Comparison of ENCODE assay signal across 12 mouse cellular contexts in genomic region chr17:56722441-56722840, GRCm38 (mm10). TPM values are rescaled to one million over a fixed set of nuclear protein-coding genes. Genes with fewer than 3 reads are reported as not detected.
A peak's percentile ranks its signal among the peaks of the same experiment; 100 is the strongest.
DNase-seq lines count a peak whose midpoint lies in the region; ATAC-seq and TF ChIP-seq lines count a peak whose summit lies in the region.
"Had no signal": no experiment of that assay in that cellular context is flagged by ENCODE, and none has a peak within 500 bp of the region (broad histone marks: within the 10 kb centered on the region; RNA-seq: fewer than 3 reads in every experiment).

No protein-coding gene starts in this region.

- no peaks in the 10 kb centered on the region for H3K27me3 ChIP-seq in limb, embryonic 14.5 days (ENCODE audit: control insufficient read depth, insufficient read depth, low read length)

- TF ChIP-seq POLR2A in limb, embryonic 14.5 days (IDR thresholded peaks at IDR 0.05; ENCODE audit: borderline replicate concordance, extremely low read depth, insufficient read depth, insufficient read length) = no peak

- 0 out of 2 replicates have a peak overlapping the region, but pooled peaks have one; percentile 38 for H3K27ac ChIP-seq in limb, embryonic 14.5 days (replicated peaks; ENCODE audit: low read depth, low read length)

- no peaks in the 10 kb centered on the region for H3K9me3 ChIP-seq in limb, embryonic 14.5 days (ENCODE audit: control insufficient read depth, low read length)
- H3K9me3 ChIP-seq: megakaryocyte, embryonic 14.5 days had no signal

- H3K4me1 ChIP-seq in limb, embryonic 14.5 days (ENCODE audit: control insufficient read depth, insufficient read depth, low read length) = peaks cover 41% of the 10 kb centered on the region

- WGBS in limb, embryonic 14.5 days = 39% methylated on average over 5 of the region's 5 CpGs

- H3K4me2 ChIP-seq in limb, embryonic 14.5 days (replicated peaks; ENCODE audit: low read depth, low read length, severe bottlenecking) = no peak overlapping the region
- H3K4me2 ChIP-seq: liver, embryonic 11.5 days had no signal

- ATAC-seq in limb, embryonic 14.5 days (ENCODE audit: low FRiP score, low read depth) = no peak
- ATAC-seq in activated CD4-positive, CD25-positive, alpha-beta regulatory T cell, adult 4 months = no peak

- H3K4me3 ChIP-seq in limb, embryonic 14.5 days (replicated peaks; ENCODE audit: low read length) = no peak overlapping the region
- H3K4me3 ChIP-seq: megakaryocyte, embryonic 14.5 days had no signal

- 0 out of 2 replicates have a peak overlapping the region, but pooled peaks have one; percentile 7 for H3K9ac ChIP-seq in limb, embryonic 14.5 days (ENCODE audit: low read depth, low read length, severe bottlenecking)

- peak; percentile 56 for DNase-seq in gastrocnemius, adult 18-20 months (ENCODE audit: low spot score)
- DNase-seq in gastrocnemius, postnatal 4 days (ENCODE audit: low spot score in 2 of 2) = no peak
- peak; percentile 72 for DNase-seq in adrenal gland, postnatal 10 days
- peak; percentile 45 to 60 for DNase-seq in kidney, adult 8-10 months
- DNase-seq in limb, embryonic 14.5 days (ENCODE audit: low spot score) = no peak
- DNase-seq in cerebellum, adult 11 months = no peak
- DNase-seq in spleen, postnatal 10 days (ENCODE audit: low spot score in 2 of 2) = no peak
- DNase-seq: thymus, postnatal 4 days had no signal

- H3K36me3 ChIP-seq in limb, embryonic 14.5 days (ENCODE audit: control insufficient read depth, insufficient read depth, low read length) = peaks cover 26% of the 10 kb centered on the region

RNA-seq across cellular contexts. Expression of gene Vmac, which starts 4.6 kb away (rescaled TPM):
- total RNA-seq in gastrocnemius, adult 18-20 months (2021) = 1 to 10 TPM; 2.0 to 2.1 TPM
- total RNA-seq in gastrocnemius, postnatal 4 days (2021) = 1 to 10 TPM; 7.5 to 8.0 TPM
- 10 to 100 TPM; 16.8 to 24.2 TPM for total RNA-seq in adrenal gland, postnatal 10 days (2021)
- polyA plus RNA-seq in limb, embryonic 14.5 days (2012; rRNA removed) = 23.4 and 24.1 TPM in 2 replicates
- polyA plus RNA-seq in limb, embryonic 14.5 days (2014; fragmentation: Nextera tagmentation; extraction: Ambion mirVana) = 24.1 and 25.0 TPM in 2 replicates
- polyA plus RNA-seq in activated CD4-positive, CD25-positive, alpha-beta regulatory T cell, adult 4 months (2017; shearing (Covaris generic)) = 1 to 10 TPM; 6.0 TPM

RNA-seq across cellular contexts. Expression of gene Ndufa11, which starts 4.9 kb away (rescaled TPM):
- total RNA-seq in gastrocnemius, adult 18-20 months (2021) = 100 to 1,000 TPM; 420 to 445 TPM
- total RNA-seq in gastrocnemius, postnatal 4 days (2021) = 100 to 1,000 TPM; 358 to 365 TPM
- total RNA-seq in adrenal gland, postnatal 10 days (2021) = 100 to 1,000 TPM; 432 to 465 TPM
- 251 and 322 TPM in 2 replicates for polyA plus RNA-seq in limb, embryonic 14.5 days (2012; rRNA removed)
- 469 and 480 TPM in 2 replicates for polyA plus RNA-seq in limb, embryonic 14.5 days (2014; fragmentation: Nextera tagmentation; extraction: Ambion mirVana)
- 100 to 1,000 TPM; 272 to 279 TPM for polyA plus RNA-seq in activated CD4-positive, CD25-positive, alpha-beta regulatory T cell, adult 4 months (2017; shearing (Covaris generic))

RNA-seq across cellular contexts. Expression of gene Nrtn, which starts 34.9 kb away (rescaled TPM):
- total RNA-seq in gastrocnemius, adult 18-20 months (2021) = 1 to 10 TPM; 2.6 to 3.3 TPM
- 1 to 10 TPM; 1.0 to 1.9 TPM for total RNA-seq in gastrocnemius, postnatal 4 days (2021)
- 1 to 10 TPM; 5.9 to 6.3 TPM for total RNA-seq in adrenal gland, postnatal 10 days (2021)
- polyA plus RNA-seq in limb, embryonic 14.5 days (2012; rRNA removed) = 24.1 and 36.7 TPM in 2 replicates
- 31.9 and 36.5 TPM in 2 replicates for polyA plus RNA-seq in limb, embryonic 14.5 days (2014; fragmentation: Nextera tagmentation; extraction: Ambion mirVana)
- polyA plus RNA-seq in activated CD4-positive, CD25-positive, alpha-beta regulatory T cell, adult 4 months (2017; shearing (Covaris generic)) = not detected
- total RNA-seq: neutrophil, adult 5-6 weeks had no signal

RNA-seq across cellular contexts. Expression of gene Dus3l, which starts 42.1 kb away (rescaled TPM):
- total RNA-seq in gastrocnemius, adult 18-20 months (2021) = 10 to 100 TPM; 14.4 to 14.9 TPM
- total RNA-seq in gastrocnemius, postnatal 4 days (2021) = 10 to 100 TPM; 21.6 to 21.7 TPM
- 10 to 100 TPM; 27.6 to 34.5 TPM for total RNA-seq in adrenal gland, postnatal 10 days (2021)
- polyA plus RNA-seq in limb, embryonic 14.5 days (2012; rRNA removed) = 107 and 144 TPM in 2 replicates
- 43.6 and 44.4 TPM in 2 replicates for polyA plus RNA-seq in limb, embryonic 14.5 days (2014; fragmentation: Nextera tagmentation; extraction: Ambion mirVana)
- polyA plus RNA-seq in activated CD4-positive, CD25-positive, alpha-beta regulatory T cell, adult 4 months (2017; shearing (Covaris generic)) = 10 to 100 TPM; 24.3 to 32.7 TPM

RNA-seq across cellular contexts. Expression of gene Prr22, which starts 47.6 kb away (rescaled TPM):
- under 1 TPM; 0.16 to 0.28 TPM for total RNA-seq in gastrocnemius, adult 18-20 months (2021)
- total RNA-seq in gastrocnemius, postnatal 4 days (2021) = under 1 TPM; 0.47 to 0.49 TPM
- total RNA-seq in adrenal gland, postnatal 10 days (2021) = under 1 TPM; 0.27 to 0.42 TPM
- 4.5 and 5.0 TPM in 2 replicates for polyA plus RNA-seq in limb, embryonic 14.5 days (2012; rRNA removed)
- polyA plus RNA-seq in limb, embryonic 14.5 days (2014; fragmentation: Nextera tagmentation; extraction: Ambion mirVana) = 0.58 and 0.97 TPM in 2 replicates
- under 1 TPM; 0.33 to 0.74 TPM for polyA plus RNA-seq in activated CD4-positive, CD25-positive, alpha-beta regulatory T cell, adult 4 months (2017; shearing (Covaris generic))

Comparison
In these comparisons a context has a peak if more than half of its experiments do, and no peak if none do; other contexts are left out.
1. DNase-seq: peak in gastrocnemius, adult 18-20 months (single experiment), adrenal gland, postnatal 10 days (single experiment) and kidney, adult 8-10 months (2 of 2); none in gastrocnemius, postnatal 4 days (0 of 2), limb, embryonic 14.5 days (single experiment), cerebellum, adult 11 months (single experiment) and spleen, postnatal 10 days (0 of 2).